Mouse (Mus musculus) E14TG2a.4 (cell line): Measurements from ENCODE around the gene Crmp1.

ENCODE experiments used
- H3K27me3 ChIP-seq: 2 replicates; pipeline ENCODE4 v1.6.1; 2014; ENCODE audit warnings: low read length, control low read depth; ENCODE audit not compliant: insufficient read depth
- H3K36me3 ChIP-seq: 2 replicates; pipeline ENCODE4 v1.6.1; 2014; ENCODE audit warnings: low read length, control low read depth; ENCODE audit not compliant: insufficient read depth
- H3K4me1 ChIP-seq: replicated peaks from 2 replicates; pipeline ENCODE4 v1.6.1; 2014; ENCODE audit warnings: low read depth, low read length, control low read depth
- H3K4me3 ChIP-seq: replicated peaks from 2 replicates; pipeline ENCODE4 v1.5.1; 2014; ENCODE audit warnings: mild to moderate bottlenecking, low read length
- H3K9me3 ChIP-seq: 2 replicates; pipeline ENCODE4 v1.6.1; 2014; ENCODE audit warnings: low read length, control low read depth
- CTCF ChIP-seq: conservative IDR thresholded peaks from 2 replicates; pipeline ENCODE4 v1.5.1; 2014; ENCODE audit warnings: low read length
- NANOG ChIP-seq: IDR thresholded peaks from 2 replicates; pipeline ENCODE4 v1.6.1; 2014; ENCODE audit warnings: borderline replicate concordance, low read length, mixed read lengths
- POU5F1 ChIP-seq: IDR thresholded peaks from 2 replicates; pipeline ENCODE4 v1.6.1; 2014; ENCODE audit warnings: low read length, borderline replicate concordance

Crmp1 gene

GRCm38 (mm10) chr5:37225708-37226107 lies 16.0 kb upstream of the Crmp1 start:
- H3K9me3 ChIP-seq: no peaks in the 10 kb centered on the region
- no peak for TF ChIP-seq CTCF
- TF ChIP-seq NANOG: no peak
- no peak for TF ChIP-seq POU5F1
- H3K36me3 ChIP-seq: no peaks in the 10 kb centered on the region
- no peak overlapping the region for H3K4me3 ChIP-seq
- no peaks in the 10 kb centered on the region for H3K4me1 ChIP-seq
- peaks cover 52% of the 10 kb centered on the region for H3K27me3 ChIP-seq

DNA sequence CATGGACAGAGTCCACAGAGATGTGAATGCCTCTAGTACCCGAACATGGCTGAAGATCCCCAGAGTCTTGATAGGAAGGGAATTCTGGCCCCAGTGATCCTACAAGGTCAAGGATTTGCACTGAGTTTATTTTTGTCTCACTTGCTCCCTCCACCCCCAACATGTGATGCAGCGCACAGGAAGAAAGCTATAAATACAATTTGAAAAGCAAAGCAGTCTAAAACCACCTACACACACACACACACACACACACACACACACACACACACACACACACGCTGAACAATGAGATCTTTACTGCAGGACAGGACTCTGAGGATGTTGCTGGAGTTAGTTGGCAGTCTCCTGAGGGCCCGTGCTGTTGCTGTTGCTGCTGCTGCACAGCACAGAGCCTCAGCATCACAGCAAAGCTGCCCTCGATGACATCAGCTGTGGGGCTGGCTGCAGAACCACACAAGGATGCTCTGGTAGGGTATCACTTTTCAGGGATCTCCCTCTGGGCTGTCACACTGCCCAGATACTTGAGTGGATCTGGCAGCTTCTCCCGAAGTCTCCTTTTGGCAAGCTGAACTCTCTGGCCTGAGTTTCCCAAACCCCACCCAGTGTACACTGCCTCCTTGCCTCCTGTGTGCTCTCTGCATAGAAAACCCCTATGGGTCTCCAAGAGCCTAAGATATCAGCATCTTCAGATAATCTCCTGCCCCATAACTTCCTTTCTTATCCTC lies 13.6 kb upstream of the Crmp1 start:
- Histone ChIP-seq H3K4me3 (no peak overlapping the region), H3K36me3 (no peaks in the 10 kb centered on the region), H3K4me1 (peaks cover 9% of the 10 kb centered on the region), H3K27me3 (peaks cover 69% of the 10 kb centered on the region), H3K9me3 (no peaks in the 10 kb centered on the region)
- TF ChIP-seq CTCF (no peak), POU5F1 (no peak), NANOG (no peak)

GRCm38 (mm10) chr5:37228894-37229293 lies 12.8 kb upstream of the Crmp1 start:
- peaks cover 70% of the 10 kb centered on the region for H3K27me3 ChIP-seq
- H3K9me3 ChIP-seq: no peaks in the 10 kb centered on the region
- H3K4me1 ChIP-seq: peaks cover 16% of the 10 kb centered on the region
- no peaks in the 10 kb centered on the region for H3K36me3 ChIP-seq
- TF ChIP-seq CTCF (no peak), NANOG (no peak), POU5F1 (no peak)
- no peak overlapping the region for H3K4me3 ChIP-seq

GRCm38 (mm10) chr5:37233010-37233557 lies 8.7 kb upstream of the Crmp1 start:
- Histone ChIP-seq H3K9me3 (no peaks in the 10 kb centered on the region), H3K27me3 (peaks cover 73% of the 10 kb centered on the region), H3K4me3 (no peak overlapping the region), H3K4me1 (peaks cover 27% of the 10 kb centered on the region), H3K36me3 (no peaks in the 10 kb centered on the region)
- TF ChIP-seq CTCF: no peak
- peak; percentile 90 for TF ChIP-seq POU5F1

GRCm38 (mm10) chr5:37238654-37239053 lies 3.1 kb upstream of the Crmp1 start:
- H3K27me3 ChIP-seq: peaks cover 63% of the 10 kb centered on the region
- H3K36me3 ChIP-seq: no peaks in the 10 kb centered on the region
- no peak overlapping the region for H3K4me3 ChIP-seq
- H3K9me3 ChIP-seq: no peaks in the 10 kb centered on the region
- peaks cover 50% of the 10 kb centered on the region for H3K4me1 ChIP-seq
- no peak for TF ChIP-seq POU5F1
- TF ChIP-seq CTCF: no peak
- no peak for TF ChIP-seq NANOG

GRCm38 (mm10) chr5:37240550-37240949 lies 1.2 kb upstream of the Crmp1 start:
- TF ChIP-seq POU5F1: no peak
- no peak for TF ChIP-seq NANOG
- H3K9me3 ChIP-seq: no peaks in the 10 kb centered on the region
- H3K4me1 ChIP-seq: peaks cover 65% of the 10 kb centered on the region
- H3K36me3 ChIP-seq: no peaks in the 10 kb centered on the region
- H3K27me3 ChIP-seq: peaks cover 62% of the 10 kb centered on the region
- H3K4me3 ChIP-seq: no peak overlapping the region

DNA sequence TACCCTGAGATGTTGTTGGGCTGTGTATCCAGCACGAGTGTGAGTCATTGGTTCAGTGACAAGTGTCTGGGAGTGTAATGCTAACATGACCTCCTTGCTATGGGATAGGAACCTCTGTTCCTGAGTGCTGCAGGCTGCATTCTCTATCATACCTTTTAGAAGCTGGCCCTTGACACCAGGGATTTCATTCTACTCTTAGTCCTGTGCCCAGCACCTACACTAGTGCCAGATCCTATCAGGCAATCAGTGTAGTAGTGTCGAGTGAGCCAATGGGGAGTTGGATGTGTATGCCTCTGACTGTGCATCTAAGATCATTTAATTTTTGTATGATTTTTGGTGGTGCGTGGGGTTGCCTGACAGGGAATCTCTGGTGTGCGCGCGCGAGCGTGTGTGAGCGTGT lies 516 bp upstream of the Crmp1 start:
- H3K27me3 ChIP-seq: peaks cover 56% of the 10 kb centered on the region
- no peaks in the 10 kb centered on the region for H3K36me3 ChIP-seq
- no peaks in the 10 kb centered on the region for H3K9me3 ChIP-seq
- H3K4me1 ChIP-seq: peaks cover 62% of the 10 kb centered on the region
- H3K4me3 ChIP-seq: peak overlapping the region; percentile 87
- TF ChIP-seq NANOG (no peak), POU5F1 (no peak), CTCF (no peak)

DNA sequence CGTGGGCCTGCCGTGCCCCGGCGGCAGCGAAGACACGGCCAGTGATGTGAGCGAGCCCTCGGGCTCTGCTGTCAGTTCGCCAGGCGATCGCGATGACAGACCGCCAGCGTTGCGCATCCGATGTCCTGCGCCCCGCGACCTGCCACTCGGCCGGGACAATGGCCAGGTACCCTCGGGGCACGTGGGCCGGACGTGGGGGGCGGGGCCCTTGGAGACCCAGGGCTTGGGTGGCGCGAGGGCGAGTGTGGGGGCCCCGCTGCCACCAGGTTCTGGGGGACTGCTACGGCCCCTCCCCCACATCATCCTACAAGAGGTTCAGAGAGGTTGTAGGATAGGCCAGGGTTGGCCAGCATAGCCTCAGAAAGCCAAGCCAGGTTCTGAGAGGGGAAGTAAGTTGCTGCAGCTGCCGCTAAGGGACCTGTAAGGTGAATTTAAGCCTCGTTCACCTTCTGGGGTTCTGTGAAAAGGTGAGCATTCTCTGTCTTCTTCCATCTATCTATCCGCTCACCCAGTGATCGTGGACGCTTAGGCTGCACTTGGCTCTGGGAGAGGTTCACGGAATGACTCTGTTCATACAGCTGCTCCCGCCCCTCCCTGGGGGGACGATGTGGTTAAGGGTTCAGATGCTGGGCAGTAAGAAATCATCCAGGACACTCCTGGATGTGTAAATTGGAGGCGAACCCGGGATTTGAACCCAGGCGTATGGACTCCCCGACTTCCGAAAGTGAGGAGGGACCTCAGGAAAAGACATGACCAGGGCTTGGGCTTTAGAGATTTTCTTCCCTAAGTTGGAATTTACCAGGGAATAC lies 824 bp downstream of the Crmp1 start:
- TF ChIP-seq NANOG: no peak
- no peak for TF ChIP-seq CTCF
- TF ChIP-seq POU5F1: no peak

More for the DNA sequence above, 824 bp downstream of the Crmp1 start:
- H3K27me3 ChIP-seq: peaks cover 49% of the 10 kb centered on the region
- H3K4me3 ChIP-seq: peak overlapping the region; percentile 87
- peaks cover 70% of the 10 kb centered on the region for H3K4me1 ChIP-seq
- H3K9me3 ChIP-seq: no peaks in the 10 kb centered on the region
- no peaks in the 10 kb centered on the region for H3K36me3 ChIP-seq
